Mouse (Mus musculus) adrenal gland (tissue): ENCODE results near the gene Armc7.
"Not testable (repeated sequence)": the region's sequence is repeated elsewhere in the genome, so short reads cannot be mapped to it uniquely, and the experiment has no call there.

Source experiments
- intact Hi-C: fragments of 180-260 bp; cut with DNase I; formaldehyde crosslinking; loops from one replicate; pipeline ENCODE4 v1.15.1; 2025
- microRNA-seq, 2 experiments: library from miRNA; unstranded; fragments of <30 nt; microRNA quantifications; one replicate each; pipeline ENCODE4; 2019

Gene Armc7

DNA sequence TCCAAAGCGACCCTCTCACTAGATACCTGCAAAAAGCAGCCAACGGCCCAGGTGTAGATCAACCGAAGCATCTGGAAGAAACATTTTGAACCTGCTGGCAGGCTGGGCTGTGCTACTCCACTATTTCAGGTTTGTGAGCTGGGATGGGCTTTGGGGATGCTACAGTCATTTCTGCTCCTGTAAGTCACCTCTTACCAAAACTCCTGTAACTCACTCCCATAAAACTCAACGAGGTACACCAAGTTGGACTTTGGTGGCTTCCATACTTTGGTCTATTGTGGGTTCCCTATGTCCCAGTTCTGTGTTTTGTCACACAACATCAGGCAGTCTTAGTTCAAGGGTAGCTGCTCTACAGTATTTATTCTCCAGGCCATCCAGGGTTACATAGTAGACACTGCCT is 45.6 kb downstream of the Armc7 start:
- intact Hi-C loops = no loop called here

DNA sequence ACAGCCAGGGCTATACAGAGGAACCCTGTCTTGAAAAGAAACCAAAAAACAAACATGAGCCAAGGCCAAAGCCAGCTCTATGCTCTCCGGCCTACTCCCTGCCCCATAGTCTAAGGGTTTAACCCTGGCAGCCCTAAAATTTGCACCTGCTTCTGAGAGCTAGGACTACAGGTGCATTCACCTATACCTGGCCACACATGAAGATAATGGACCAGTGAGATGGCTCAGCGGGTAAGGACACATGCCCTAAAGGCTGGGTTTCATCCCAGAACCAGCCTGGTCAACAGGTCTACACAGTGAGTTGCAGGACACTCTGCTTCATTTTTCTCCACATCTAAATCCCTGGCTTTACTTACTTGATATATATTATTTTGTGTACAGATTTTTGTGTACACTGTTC is 46.8 kb downstream of the Armc7 start:
- intact Hi-C loops = no loop called here

DNA sequence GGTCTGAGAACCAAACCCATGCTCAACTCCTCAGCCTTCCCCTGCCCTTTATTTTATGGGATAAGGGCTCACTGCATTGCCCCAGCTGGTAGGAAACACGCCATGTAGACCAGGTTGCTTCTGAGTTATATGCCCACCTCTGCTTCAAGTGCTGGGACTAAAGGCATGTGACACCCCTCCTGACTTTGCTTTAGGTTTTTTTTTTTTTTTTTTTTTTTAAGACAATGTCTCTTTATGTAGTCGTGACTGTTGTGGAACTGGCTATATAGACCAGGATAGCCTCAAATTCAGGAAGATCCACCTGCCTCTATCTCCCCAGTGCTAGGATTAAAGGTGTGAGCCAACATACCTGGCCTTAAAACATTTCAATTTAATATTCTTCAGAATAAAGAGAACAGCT is 47.2 kb downstream of the Armc7 start:
- intact Hi-C loops = no loop called here

DNA sequence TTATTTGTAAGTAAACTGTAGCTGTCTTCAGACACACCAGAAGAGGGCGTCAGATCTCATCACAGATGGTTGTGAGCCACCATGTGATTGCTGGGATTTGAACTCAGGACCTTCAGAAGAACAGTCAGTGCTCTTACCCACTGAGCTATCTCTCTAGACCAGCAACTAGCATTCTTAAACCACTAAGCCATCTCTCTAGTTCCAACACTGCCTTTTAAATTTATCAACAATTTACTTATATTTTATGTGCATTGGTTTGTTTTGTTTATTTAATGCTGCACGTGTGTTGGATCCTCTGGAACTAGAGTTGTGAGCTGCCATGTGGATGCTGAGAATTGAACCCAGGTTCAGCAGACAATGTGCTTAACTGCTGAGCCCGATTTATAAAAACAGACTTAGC is 51.0 kb downstream of the Armc7 start:
- intact Hi-C loops = not testable (repeated sequence)

DNA sequence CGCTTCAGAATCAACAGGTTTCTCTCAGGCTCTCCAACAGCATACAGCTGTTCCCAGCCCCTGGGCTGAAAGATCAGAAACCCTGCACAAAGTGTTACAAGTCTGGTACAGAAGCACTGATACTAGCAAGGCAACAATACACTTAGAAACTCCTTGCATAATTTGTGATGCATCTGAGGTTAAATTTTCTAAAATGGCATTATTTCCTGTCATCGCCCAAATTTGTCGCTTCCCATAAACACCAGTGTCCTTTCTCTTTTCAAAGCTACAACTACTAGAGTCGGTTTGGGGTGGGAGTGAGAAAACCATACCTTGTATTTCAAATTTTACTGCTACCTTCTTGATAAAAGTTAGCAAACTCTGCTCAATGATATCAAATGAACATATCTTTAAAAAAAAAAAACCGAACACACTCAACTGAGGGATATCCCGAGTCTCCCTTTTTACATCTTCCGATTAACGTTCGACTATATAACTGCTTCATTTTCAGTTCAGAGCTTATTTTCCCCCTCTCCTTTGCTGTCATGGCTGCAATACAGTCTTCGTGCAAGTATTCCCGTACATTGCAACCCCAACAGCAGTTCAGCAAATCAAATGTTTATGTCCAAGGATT is 59.4 kb downstream of the Armc7 start:
- intact Hi-C loops = loop anchor here (2.0 kb wide), 1 partner anchor 44 kb away; the partner anchor contains the start of gene Nt5c

DNA sequence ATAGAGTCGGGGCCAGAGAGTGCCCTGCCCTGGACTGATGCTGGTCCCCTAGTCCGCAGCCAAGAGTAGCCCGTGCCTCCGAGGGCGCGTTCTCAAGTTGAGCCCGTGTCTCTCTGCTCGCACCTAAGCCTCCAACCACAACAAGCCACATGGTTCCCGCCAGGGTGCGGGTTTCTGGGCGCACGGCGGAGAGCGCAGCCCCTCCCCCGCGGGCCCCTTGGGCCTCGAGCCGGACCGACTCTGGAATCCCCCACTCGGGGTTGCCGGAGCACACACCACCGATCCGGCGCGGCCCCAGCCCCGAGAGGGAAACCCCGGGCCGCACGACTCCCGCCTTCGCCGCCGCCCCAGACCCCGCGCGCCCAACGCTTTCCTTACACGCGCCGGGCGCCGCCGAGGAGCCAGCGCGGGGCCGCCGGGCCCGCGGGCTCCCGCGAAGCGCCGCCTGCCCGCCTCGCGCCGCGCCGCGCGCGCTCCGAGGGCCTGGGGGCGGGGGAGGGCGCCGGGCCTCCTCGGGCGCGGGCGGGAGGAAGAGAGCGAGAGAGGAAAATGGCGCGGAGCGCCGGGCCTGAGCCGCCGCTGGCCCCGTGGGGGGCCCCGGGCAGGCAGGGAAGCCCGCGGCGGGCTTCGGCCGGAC is 60.1 kb downstream of the Armc7 start:
- intact Hi-C loops = loop anchor here (2.0 kb wide), 1 partner anchor 45 kb away; the partner anchor contains the start of gene Nt5c

DNA sequence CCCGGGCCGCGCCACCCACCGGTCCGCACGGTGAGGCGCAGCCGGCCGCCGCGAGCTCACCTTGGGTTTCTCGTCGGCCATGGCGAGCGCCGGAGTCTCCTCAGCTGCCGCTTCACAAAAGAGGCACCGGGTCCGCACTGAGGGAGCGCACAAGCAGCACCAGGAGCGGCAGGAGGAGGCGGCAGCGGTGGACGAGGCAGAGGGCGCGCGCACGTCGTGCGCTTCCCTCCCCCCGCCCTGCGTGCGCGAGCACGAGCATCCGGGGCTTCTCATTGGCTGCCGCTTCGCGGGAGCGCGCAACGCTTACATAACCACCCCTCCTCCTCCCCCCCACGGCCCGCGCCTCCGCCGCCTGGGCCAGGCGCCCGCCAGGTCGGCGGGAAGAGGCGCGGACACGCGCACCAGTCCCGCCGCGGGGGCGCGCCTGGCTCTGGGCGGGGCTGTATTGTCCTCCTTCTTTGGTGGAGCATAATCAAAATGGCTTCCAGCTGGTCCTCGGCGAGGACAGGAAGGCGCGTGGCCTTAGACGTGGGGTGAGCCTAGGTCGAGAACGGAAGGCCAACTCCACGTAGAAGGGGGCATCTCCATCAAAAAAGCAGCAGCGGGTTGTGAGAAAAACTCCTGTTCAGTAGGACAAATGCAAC is 60.7 kb downstream of the Armc7 start, which contains the start of gene Sumo2:
Sumo2 (minus strand) TSS at position 239 of the 644 bp plus-strand sequence.
- intact Hi-C loops = no loop called here

DNA sequence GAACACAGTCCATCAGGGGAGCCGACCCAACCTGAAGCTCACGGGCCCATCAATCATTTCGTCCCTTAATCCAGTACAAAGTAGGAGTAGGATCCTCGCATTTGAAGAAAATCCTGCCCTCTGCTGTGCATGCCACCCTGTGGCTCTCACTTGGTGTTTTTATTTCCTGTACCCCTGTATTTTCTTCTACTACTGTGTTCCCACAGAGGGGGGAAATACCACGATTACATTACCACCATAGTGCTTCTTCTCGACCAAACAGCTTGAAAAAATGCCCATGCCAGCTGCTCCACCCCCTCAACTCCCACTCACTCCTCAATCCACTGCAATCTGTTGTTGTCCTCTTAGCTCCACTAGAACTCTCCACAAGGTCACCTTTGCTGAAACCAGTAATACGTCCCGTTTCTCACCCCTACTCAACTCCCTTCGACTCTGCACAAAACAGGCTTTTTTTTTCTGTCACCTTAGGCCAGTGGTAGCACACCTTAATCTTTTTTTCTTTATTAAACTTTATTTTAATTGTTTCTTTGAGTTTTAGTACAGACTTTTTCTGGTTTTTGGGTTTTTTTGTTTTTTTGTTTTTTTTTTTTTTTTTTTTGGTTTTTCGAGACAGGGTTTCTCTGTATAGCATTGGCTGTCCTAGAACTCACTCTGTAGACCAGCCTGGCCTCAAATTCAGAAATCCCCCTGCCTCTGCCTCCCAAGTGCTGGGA is 61.5 kb downstream of the Armc7 start:
- intact Hi-C loops = no loop called here

DNA sequence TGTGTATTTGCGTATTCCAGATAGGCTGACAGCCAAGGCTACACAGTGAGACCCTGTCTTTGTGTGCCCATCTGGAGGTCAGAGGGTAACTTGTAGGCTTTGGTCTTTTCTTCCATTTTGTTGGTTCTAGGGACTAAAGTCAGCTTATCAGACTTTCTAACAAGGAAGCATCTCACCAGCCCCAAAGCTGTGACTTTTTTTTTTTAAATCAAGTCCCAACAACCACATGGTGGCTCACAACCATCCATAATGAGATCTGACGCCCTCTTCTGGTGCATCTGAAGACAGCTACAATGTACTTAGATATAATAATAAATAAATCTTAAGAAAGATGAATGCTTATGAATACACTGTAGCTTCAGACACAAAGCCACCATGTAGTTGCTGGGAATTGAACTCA is 62.6 kb downstream of the Armc7 start:
- intact Hi-C loops = no loop called here

Small RNA genes lying within 50 kb of the gene (microRNA-seq; reads per million reads assigned to microRNA genes)
- 0 to 0.11 reads per million in 2 experiments for gene Mir3968
